Mouse (Mus musculus): ENCODE measurements around the gene Msl1. TPM values are rescaled to one million over a fixed set of nuclear protein-coding genes. Genes with fewer than 3 reads are reported as not detected.
A peak's percentile ranks its signal among the peaks of the same experiment; 100 is the strongest.

The Msl1 gene
- polyA plus RNA-seq, 1 experiment from 2014 or later: 20.2 TPM

GRCm38 (mm10) chr11:98837231-98837704 is 42.0 kb downstream of the Msl1 start:
- Histone ChIP-seq H3K36me3 (replicated peaks; ENCODE audit: control insufficient read depth, insufficient read depth, low read depth, low read length) (0 out of 2 replicates have a peak, but pooled peaks cover under 1% of the 10 kb centered on the region), H3K4me3 (ENCODE audit: low read depth, low read length) (peak overlapping the region; percentile 65), H3K4me1 (ENCODE audit: control insufficient read depth, insufficient read depth, low read length) (no peaks in the 10 kb centered on the region; the same call in 1 of the 2 replicates), H3K27ac (replicated peaks; ENCODE audit: low read depth, low read length) (no peak overlapping the region), H3K4me2 (ENCODE audit: low read depth, low read length) (peak overlapping the region; percentile 100), H3K9ac (replicated peaks; ENCODE audit: low read length) (peak overlapping the region; percentile 57), H3K9me3 (replicated peaks; ENCODE audit: control insufficient read depth, low read length) (no peaks in the 10 kb centered on the region), H3K27me3 (ENCODE audit: control insufficient read depth, insufficient read depth, low read length) (peaks cover 2% of the 10 kb centered on the region)
- under 1% methylated on average over 25 of the region's 29 CpGs for WGBS
- DNase-seq (ENCODE audit: low spot score): peak; percentile 27
- peak; percentile 37; the same call in 1 of the 2 replicates for ATAC-seq (replicated peaks; ENCODE audit: insufficient number of reproducible peaks, low FRiP score, low TSS enrichment, low read depth)

- Histone ChIP-seq H3K27me3 (ENCODE audit: control insufficient read depth, insufficient read depth, low read length) (peaks cover 2% of the 10 kb centered on the region), H3K9ac (replicated peaks; ENCODE audit: low read length) (no peak overlapping the region), H3K4me2 (ENCODE audit: low read depth, low read length) (no peak overlapping the region), H3K9me3 (replicated peaks; ENCODE audit: control insufficient read depth, low read length) (no peaks in the 10 kb centered on the region), H3K36me3 (replicated peaks; ENCODE audit: control insufficient read depth, insufficient read depth, low read depth, low read length) (no peaks in the 10 kb centered on the region), H3K4me1 (ENCODE audit: control insufficient read depth, insufficient read depth, low read length) (no peaks in the 10 kb centered on the region; the same call in 1 of the 2 replicates), H3K27ac (replicated peaks; ENCODE audit: low read depth, low read length) (no peak overlapping the region), H3K4me3 (ENCODE audit: low read depth, low read length) (no peak overlapping the region)
- no peak for DNase-seq (ENCODE audit: low spot score)
- 53% methylated on average over 11 of the region's 11 CpGs for WGBS
- no peak for ATAC-seq (replicated peaks; ENCODE audit: insufficient number of reproducible peaks, low FRiP score, low TSS enrichment, low read depth)
Measured at GRCm38 (mm10) chr11:98837917-98838316, 42.6 kb downstream of the Msl1 start.

GRCm38 (mm10) chr11:98838512-98838911 is 43.2 kb downstream of the Msl1 start:
- no peaks in the 10 kb centered on the region; the same call in 1 of the 2 replicates for H3K4me1 ChIP-seq (ENCODE audit: control insufficient read depth, insufficient read depth, low read length)
- H3K4me2 ChIP-seq (ENCODE audit: low read depth, low read length): no peak overlapping the region
- DNase-seq (ENCODE audit: low spot score) (no peak), ATAC-seq (replicated peaks; ENCODE audit: insufficient number of reproducible peaks, low FRiP score, low TSS enrichment, low read depth) (no peak)
- no peak overlapping the region for H3K27ac ChIP-seq (replicated peaks; ENCODE audit: low read depth, low read length)
- H3K9ac ChIP-seq (replicated peaks; ENCODE audit: low read length): no peak overlapping the region
- H3K27me3 ChIP-seq (ENCODE audit: control insufficient read depth, insufficient read depth, low read length): peaks cover 2% of the 10 kb centered on the region
- H3K4me3 ChIP-seq (ENCODE audit: low read depth, low read length): no peak overlapping the region
- H3K36me3 ChIP-seq (replicated peaks; ENCODE audit: control insufficient read depth, insufficient read depth, low read depth, low read length): no peaks in the 10 kb centered on the region
- no peaks in the 10 kb centered on the region for H3K9me3 ChIP-seq (replicated peaks; ENCODE audit: control insufficient read depth, low read length)
- WGBS: 76% methylated on average over 9 of the region's 9 CpGs

- ATAC-seq (replicated peaks; ENCODE audit: insufficient number of reproducible peaks, low FRiP score, low TSS enrichment, low read depth): no peak
- 39% methylated on average over 6 of the region's 6 CpGs for WGBS
- no peak overlapping the region for H3K27ac ChIP-seq (replicated peaks; ENCODE audit: low read depth, low read length)
Measured at GRCm38 (mm10) chr11:98839402-98839801, 44.1 kb downstream of the Msl1 start.

GRCm38 (mm10) chr11:98839897-98840296 is 44.6 kb downstream of the Msl1 start:
- no peaks in the 10 kb centered on the region for H3K9me3 ChIP-seq (replicated peaks; ENCODE audit: control insufficient read depth, low read length)
- H3K36me3 ChIP-seq (replicated peaks; ENCODE audit: control insufficient read depth, insufficient read depth, low read depth, low read length): no peaks in the 10 kb centered on the region
- no peak overlapping the region for H3K27ac ChIP-seq (replicated peaks; ENCODE audit: low read depth, low read length)
- no peak for ATAC-seq (replicated peaks; ENCODE audit: insufficient number of reproducible peaks, low FRiP score, low TSS enrichment, low read depth)
- WGBS: 53% methylated on average over 10 of the region's 10 CpGs
- H3K4me3 ChIP-seq (ENCODE audit: low read depth, low read length): no peak overlapping the region
- peaks cover 2% of the 10 kb centered on the region for H3K27me3 ChIP-seq (ENCODE audit: control insufficient read depth, insufficient read depth, low read length)
- no peak overlapping the region for H3K4me2 ChIP-seq (ENCODE audit: low read depth, low read length)
- no peak overlapping the region for H3K9ac ChIP-seq (replicated peaks; ENCODE audit: low read length)
- no peaks in the 10 kb centered on the region; the same call in 1 of the 2 replicates for H3K4me1 ChIP-seq (ENCODE audit: control insufficient read depth, insufficient read depth, low read length)
- no peak for DNase-seq (ENCODE audit: low spot score)

More at GRCm38 (mm10) chr11:98839402-98839801, 44.1 kb downstream of the Msl1 start:
- H3K9ac ChIP-seq (replicated peaks; ENCODE audit: low read length): no peak overlapping the region
- no peaks in the 10 kb centered on the region for H3K36me3 ChIP-seq (replicated peaks; ENCODE audit: control insufficient read depth, insufficient read depth, low read depth, low read length)
- DNase-seq (ENCODE audit: low spot score): no peak
- no peaks in the 10 kb centered on the region; the same call in 1 of the 2 replicates for H3K4me1 ChIP-seq (ENCODE audit: control insufficient read depth, insufficient read depth, low read length)
- H3K9me3 ChIP-seq (replicated peaks; ENCODE audit: control insufficient read depth, low read length): no peaks in the 10 kb centered on the region
- H3K4me3 ChIP-seq (ENCODE audit: low read depth, low read length): no peak overlapping the region
- H3K27me3 ChIP-seq (ENCODE audit: control insufficient read depth, insufficient read depth, low read length): peaks cover 2% of the 10 kb centered on the region
- no peak overlapping the region for H3K4me2 ChIP-seq (ENCODE audit: low read depth, low read length)

- no peak overlapping the region for H3K27ac ChIP-seq (replicated peaks; ENCODE audit: low read depth, low read length)
- no peaks in the 10 kb centered on the region for H3K9me3 ChIP-seq (replicated peaks; ENCODE audit: control insufficient read depth, low read length)
- H3K27me3 ChIP-seq (ENCODE audit: control insufficient read depth, insufficient read depth, low read length): no peaks in the 10 kb centered on the region
- 58% methylated on average over 13 of the region's 13 CpGs for WGBS
- no peak overlapping the region for H3K4me2 ChIP-seq (ENCODE audit: low read depth, low read length)
- no peaks in the 10 kb centered on the region for H3K36me3 ChIP-seq (replicated peaks; ENCODE audit: control insufficient read depth, insufficient read depth, low read depth, low read length)
- DNase-seq (ENCODE audit: low spot score) (no peak), ATAC-seq (replicated peaks; ENCODE audit: insufficient number of reproducible peaks, low FRiP score, low TSS enrichment, low read depth) (no peak)
- 0 out of 2 replicates have a peak overlapping the region, but pooled peaks have one; percentile 4 for H3K9ac ChIP-seq (replicated peaks; ENCODE audit: low read length)
- peaks cover 2% of the 10 kb centered on the region; the same call in 1 of the 2 replicates for H3K4me1 ChIP-seq (ENCODE audit: control insufficient read depth, insufficient read depth, low read length)
- H3K4me3 ChIP-seq (ENCODE audit: low read depth, low read length): no peak overlapping the region
Measured at GRCm38 (mm10) chr11:98846016-98846415, 50.7 kb downstream of the Msl1 start.

GRCm38 (mm10) chr11:98846865-98847604 is 51.7 kb downstream of the Msl1 start:
- no peak for DNase-seq (ENCODE audit: low spot score)
- Histone ChIP-seq H3K9me3 (replicated peaks; ENCODE audit: control insufficient read depth, low read length) (no peaks in the 10 kb centered on the region), H3K27me3 (ENCODE audit: control insufficient read depth, insufficient read depth, low read length) (no peaks in the 10 kb centered on the region), H3K4me3 (ENCODE audit: low read depth, low read length) (no peak overlapping the region), H3K4me1 (ENCODE audit: control insufficient read depth, insufficient read depth, low read length) (peaks cover 2% of the 10 kb centered on the region; the same call in 1 of the 2 replicates), H3K36me3 (replicated peaks; ENCODE audit: control insufficient read depth, insufficient read depth, low read depth, low read length) (no peaks in the 10 kb centered on the region), H3K4me2 (ENCODE audit: low read depth, low read length) (no peak overlapping the region), H3K9ac (replicated peaks; ENCODE audit: low read length) (no peak overlapping the region), H3K27ac (replicated peaks; ENCODE audit: low read depth, low read length) (no peak overlapping the region)
- 65% methylated on average over 19 of the region's 19 CpGs for WGBS
- no peak for ATAC-seq (replicated peaks; ENCODE audit: insufficient number of reproducible peaks, low FRiP score, low TSS enrichment, low read depth)

Data from embryonic facial prominence, embryonic 11.5 days (tissue).